Mouse (Mus musculus) stomach, embryonic 16.5 days (tissue): ENCODE data around the gene Cacnb1. TPM values are rescaled to one million over a fixed set of nuclear protein-coding genes. Genes with fewer than 3 reads are reported as not detected.

Experiments
- ATAC-seq: fragments of 200-750 bp; cut with Nextera tagmentation; 2 replicates; pipeline ENCODE4 v1.8.0; 2017; ENCODE audit warnings: moderate number of reproducible peaks, moderate TSS enrichment; ENCODE audit not compliant: insufficient read depth, low FRiP score
- H3K27ac ChIP-seq: fragments of 300-500 bp; sonication (generic); 2 replicates; pipeline ENCODE4 v1.5.1; 2014; ENCODE audit warnings: low read length
- H3K27me3 ChIP-seq: fragments of 300-500 bp; sonication (generic); 2 replicates; pipeline ENCODE4 v1.6.1; 2014; ENCODE audit warnings: low read length, control low read depth, mixed read lengths; ENCODE audit not compliant: control insufficient read depth, insufficient read depth
- H3K36me3 ChIP-seq: fragments of 300-500 bp; sonication (generic); 2 replicates; pipeline ENCODE4 v1.6.1; 2014; ENCODE audit warnings: low read length; ENCODE audit not compliant: control insufficient read depth, insufficient read depth
- H3K4me1 ChIP-seq: fragments of 300-500 bp; sonication (generic); 2 replicates; pipeline ENCODE4 v1.6.1; 2014; ENCODE audit warnings: low read length, control low read depth, mixed read lengths; ENCODE audit not compliant: control insufficient read depth, insufficient read depth
- H3K4me2 ChIP-seq: fragments of 300-500 bp; sonication (generic); 2 replicates; pipeline ENCODE4 v1.6.1; 2014; ENCODE audit warnings: low read depth, low read length, mixed read lengths
- H3K4me3 ChIP-seq: fragments of 300-500 bp; sonication (generic); replicated peaks from 2 replicates; pipeline ENCODE4 v1.5.1; 2014; ENCODE audit warnings: mild to moderate bottlenecking, low read length
- H3K9ac ChIP-seq: fragments of 300-500 bp; sonication (generic); 2 replicates; pipeline ENCODE4 v1.6.1; 2014; ENCODE audit warnings: low read length
- H3K9me3 ChIP-seq: fragments of 300-500 bp; sonication (generic); replicated peaks from 2 replicates; pipeline ENCODE4 v1.6.1; 2016; ENCODE audit warnings: low read length, control low read depth; ENCODE audit not compliant: control insufficient read depth
- WGBS: fragments of 180-500 bp; shearing (Covaris S2); extraction: QIAGEN DNeasy Blood & Tissue Kit; methylation state at CpG from one replicate; pipeline ENCODE4 v1.1.7; 2014; 5-methylcytosine and 5-hydroxymethylcytosine counted together
- microRNA-seq: library from miRNA; unstranded; fragments of <30 nt; microRNA quantifications from one replicate; pipeline ENCODE4, GENCODE M21; 2016
- polyA plus RNA-seq: library from polyadenylated mRNA; unstranded; fragments of >200 nt; fragmentation: Nextera tagmentation; extraction: Ambion mirVana; gene quantifications from 2 replicates; pipeline ENCODE4 v1.2.1, GENCODE M21; 2015

Gene Cacnb1
- polyA plus RNA-seq, 1 experiment from 2014 or later: 12.1 TPM

GRCm38 (mm10) chr11:97953179-97953938 is 69.5 kb downstream of the Cacnb1 start:
- H3K9me3 ChIP-seq: no peaks in the 10 kb centered on the region
- no peak overlapping the region for H3K4me3 ChIP-seq
- H3K4me2 ChIP-seq: no peak overlapping the region
- no peak overlapping the region for H3K27ac ChIP-seq
- ATAC-seq: no peak
- 80% methylated on average over 16 of the region's 16 CpGs for WGBS
- H3K36me3 ChIP-seq: no peaks in the 10 kb centered on the region
- peaks cover 3% of the 10 kb centered on the region; the same call in 1 of the 2 replicates for H3K4me1 ChIP-seq
- no peak overlapping the region for H3K9ac ChIP-seq
- H3K27me3 ChIP-seq: no peaks in the 10 kb centered on the region

DNA sequence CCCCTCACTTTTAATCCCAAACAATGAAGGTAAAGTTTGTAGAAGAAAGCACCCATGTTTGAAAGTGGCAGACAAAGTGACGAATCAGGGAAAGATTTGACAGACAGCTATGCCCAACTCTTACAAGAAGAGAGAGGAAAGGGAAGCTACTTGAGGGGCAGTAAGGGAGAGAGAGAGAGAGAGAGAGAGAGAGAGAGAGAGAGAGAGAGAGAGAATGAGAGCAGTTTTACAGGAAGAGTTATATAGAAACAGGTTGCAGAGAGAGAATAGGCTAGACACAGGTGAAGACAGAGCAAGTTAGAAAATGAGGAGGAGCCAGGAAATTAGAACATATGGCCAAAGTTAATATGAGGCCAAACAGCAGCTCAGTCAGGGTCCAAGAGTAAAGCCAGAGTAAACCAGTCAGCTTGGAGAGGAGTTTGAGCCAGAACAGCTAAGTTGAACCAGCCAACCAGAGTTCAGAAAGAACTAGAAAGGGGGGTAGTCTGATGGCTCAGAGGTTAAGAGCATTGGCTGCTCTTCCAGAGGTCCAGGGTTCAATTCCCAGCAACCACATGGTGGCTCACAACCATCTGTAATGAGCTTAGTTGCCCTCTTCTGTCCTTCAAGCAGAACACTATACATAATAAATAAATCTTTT is 70.3 kb downstream of the Cacnb1 start:
- ATAC-seq: no peak
- H3K36me3 ChIP-seq: no peaks in the 10 kb centered on the region
- H3K9ac ChIP-seq: no peak overlapping the region
- peaks cover 3% of the 10 kb centered on the region; the same call in 1 of the 2 replicates for H3K4me1 ChIP-seq
- H3K4me3 ChIP-seq: no peak overlapping the region
- H3K9me3 ChIP-seq: no peaks in the 10 kb centered on the region
- H3K27me3 ChIP-seq: no peaks in the 10 kb centered on the region
- 82% methylated on average over 1 of the region's 1 CpGs for WGBS
- H3K27ac ChIP-seq: no peak overlapping the region
- no peak overlapping the region for H3K4me2 ChIP-seq

Small RNAs within 50 kb of the gene (microRNA-seq; reads per million reads assigned to microRNA genes)
- gene Gm27597: not detected

Other genes starting within 250 kb of the Cacnb1 start
- gene 1700001P01Rik, start 247.1 kb downstream of the Cacnb1 start, polyA plus RNA-seq: not detected in 2 replicates
- 439 and 586 TPM in 2 replicates for gene Rpl23, start 240.6 kb downstream of the Cacnb1 start, polyA plus RNA-seq
- 130 and 143 TPM in 2 replicates for gene Lasp1, start 224.0 kb downstream of the Cacnb1 start, polyA plus RNA-seq
- gene B230217C12Rik, start 182.3 kb downstream of the Cacnb1 start, polyA plus RNA-seq: 3.7 and 3.8 TPM in 2 replicates
- 0.35 and 0.74 TPM in 2 replicates for gene Fbxo47, start 138.9 kb downstream of the Cacnb1 start, polyA plus RNA-seq
- 0.72 and 1.0 TPM in 2 replicates for gene Plxdc1, start 36.6 kb downstream of the Cacnb1 start, polyA plus RNA-seq
- gene Arl5c, start 26.9 kb downstream of the Cacnb1 start, polyA plus RNA-seq: 10.5 and 11.8 TPM in 2 replicates
- gene Rpl19, start 3.7 kb upstream of the Cacnb1 start, polyA plus RNA-seq: 825 and 942 TPM in 2 replicates
- gene Stac2, start 30.4 kb upstream of the Cacnb1 start, polyA plus RNA-seq: 0.25 and 0.47 TPM in 2 replicates
- 13.3 and 17.8 TPM in 2 replicates for gene Fbxl20, start 127.4 kb upstream of the Cacnb1 start, polyA plus RNA-seq
- 46.4 and 53.3 TPM in 2 replicates for gene Med1, start 170.3 kb upstream of the Cacnb1 start, polyA plus RNA-seq
- 7.6 and 7.7 TPM in 2 replicates for gene Cdk12, start 180.0 kb upstream of the Cacnb1 start, polyA plus RNA-seq